Mouse (Mus musculus) embryonic fibroblast, embryonic 13.5 days (primary cell): Measurements from ENCODE around the gene Nrsn1. TPM values are rescaled to one million over a fixed set of nuclear protein-coding genes. Genes with fewer than 3 reads are reported as not detected.

Experiments
- H3K27ac ChIP-seq: 2 replicates; pipeline ENCODE4 v1.5.1; 2012; ENCODE audit warnings: low read length, control low read depth, inconsistent platforms; ENCODE audit not compliant: insufficient read depth
- H3K4me1 ChIP-seq: 2 replicates; pipeline ENCODE4 v1.6.1; 2011; ENCODE audit warnings: low read length; ENCODE audit not compliant: control insufficient read depth, insufficient read depth
- H3K4me3 ChIP-seq: 2 replicates; pipeline ENCODE4 v1.5.1; 2011; ENCODE audit warnings: mild to moderate bottlenecking, control low read depth, low read length; ENCODE audit not compliant: insufficient read depth
- CTCF ChIP-seq: IDR thresholded peaks from 2 replicates; pipeline ENCODE4 v1.5.1; 2011; ENCODE audit warnings: mild to moderate bottlenecking, control low read depth, low read length, moderate library complexity, borderline replicate concordance; ENCODE audit not compliant: insufficient read depth
- POLR2A ChIP-seq: IDR thresholded peaks from 2 replicates; pipeline ENCODE4 v1.6.1; 2011; ENCODE audit warnings: low read depth, mild to moderate bottlenecking, control low read depth, low read length, moderate library complexity
- polyA plus RNA-seq: library from polyadenylated mRNA; stranded (reverse); fragments of >200 nt; gene quantifications from 2 replicates; pipeline ENCODE4 v1.2.4, GENCODE M21; 2011; ENCODE audit warnings: low read depth; ENCODE audit not compliant: missing spikeins, insufficient read length

Gene Nrsn1
- polyA plus RNA-seq, 1 experiment: not detected

GRCm38 (mm10) chr13:25254478-25255263 is 15.6 kb downstream of the Nrsn1 start:
- TF ChIP-seq CTCF: no peak
- TF ChIP-seq POLR2A: no peak
- Histone ChIP-seq H3K4me3 (no peak overlapping the region), H3K27ac (no peak overlapping the region), H3K4me1 (peaks cover 2% of the 10 kb centered on the region; the same call in 1 of the 2 replicates)

GRCm38 (mm10) chr13:25251893-25252292 is 18.4 kb downstream of the Nrsn1 start:
- Histone ChIP-seq H3K4me1 (peaks cover 2% of the 10 kb centered on the region; the same call in 1 of the 2 replicates), H3K27ac (no peak overlapping the region), H3K4me3 (no peak overlapping the region)
- no peak for TF ChIP-seq POLR2A
- TF ChIP-seq CTCF: no peak

GRCm38 (mm10) chr13:25220186-25220787 is 50.0 kb downstream of the Nrsn1 start:
- Histone ChIP-seq H3K4me1 (no peaks in the 10 kb centered on the region), H3K27ac (no peak overlapping the region), H3K4me3 (no peak overlapping the region)
- TF ChIP-seq POLR2A: no peak
- TF ChIP-seq CTCF: no peak

GRCm38 (mm10) chr13:25218394-25218793 is 51.9 kb downstream of the Nrsn1 start:
- H3K27ac ChIP-seq: no peak overlapping the region
- no peak overlapping the region for H3K4me3 ChIP-seq
- no peaks in the 10 kb centered on the region for H3K4me1 ChIP-seq
- TF ChIP-seq CTCF: no peak
- no peak for TF ChIP-seq POLR2A

- TF ChIP-seq CTCF (no peak), POLR2A (no peak)
These were observed 63.4 kb downstream of the Nrsn1 start for GRCm38 (mm10) chr13:25206950-25207349.

More at GRCm38 (mm10) chr13:25206950-25207349, 63.4 kb downstream of the Nrsn1 start:
- H3K27ac ChIP-seq: no peak overlapping the region
- H3K4me1 ChIP-seq: peaks cover 2% of the 10 kb centered on the region; the same call in 1 of the 2 replicates
- H3K4me3 ChIP-seq: no peak overlapping the region

Other genes with a start within 250 kb of the Nrsn1 start
- gene Dcdc2a, start 214.5 kb downstream of the Nrsn1 start, polyA plus RNA-seq: not detected in 2 replicates